Mouse (Mus musculus) WW6 (cell line): ENCODE measurements around the gene Susd1.

Source experiments
- DNase-seq: peaks from one replicate; pipeline ENCODE4 v3.0.0-alpha.2; 2013; ENCODE audit warnings: low read depth, low spot score

Gene Susd1

DNA sequence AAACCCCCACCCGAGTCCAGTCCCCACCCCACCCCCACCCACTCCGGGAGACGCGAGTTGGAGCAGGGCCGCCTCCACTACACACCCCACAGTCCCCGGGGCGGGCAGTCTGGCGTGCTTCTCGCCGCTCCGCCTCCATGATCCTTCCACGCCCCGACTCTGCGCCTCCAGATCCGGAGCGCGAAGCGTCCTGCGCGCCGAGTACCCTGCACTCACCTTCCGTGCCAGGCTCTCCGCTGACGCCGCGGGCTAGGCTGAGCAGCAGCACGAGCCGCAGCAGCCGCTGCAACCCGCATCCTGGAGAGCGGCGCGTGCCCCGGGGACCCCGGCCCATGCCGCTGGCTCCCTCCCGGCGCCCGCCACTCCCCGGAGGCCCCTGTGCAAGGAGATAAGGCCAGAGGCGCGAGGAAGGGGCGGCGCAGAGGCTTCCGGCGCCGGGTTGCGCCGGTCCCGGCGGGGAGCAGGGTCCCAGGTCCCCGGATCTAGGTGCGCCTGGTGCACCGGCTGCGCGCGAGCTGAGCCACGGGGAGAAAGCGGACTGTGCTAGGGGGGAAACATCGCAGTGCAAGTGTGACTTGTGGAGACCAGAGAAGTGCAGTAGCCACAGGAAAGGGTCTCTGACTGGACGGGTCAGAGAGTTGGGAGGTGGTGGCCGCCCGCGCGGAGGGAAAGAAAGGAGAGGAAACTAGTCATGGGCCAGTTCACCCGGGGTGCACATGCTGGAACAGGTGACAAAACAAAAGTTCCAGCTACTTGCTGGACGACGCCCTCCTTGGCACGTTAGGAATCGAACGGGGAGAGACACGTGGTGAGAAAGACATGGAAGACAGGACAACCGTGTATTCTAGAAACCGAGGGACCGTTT lies at the start of gene Susd1:
TSS of gene Susd1 (minus strand) at position 644 of the 865 bp plus-strand sequence.
- no peak for DNase-seq

GRCm38 (mm10) chr4:59471306-59471705 lies 32.9 kb upstream of the Susd1 start:
- DNase-seq = no peak

GRCm38 (mm10) chr4:59465449-59465848 lies 27.0 kb upstream of the Susd1 start:
- no peak for DNase-seq

- DNase-seq = no peak
Observed at GRCm38 (mm10) chr4:59464661-59465060, 26.2 kb upstream of the Susd1 start.

DNA sequence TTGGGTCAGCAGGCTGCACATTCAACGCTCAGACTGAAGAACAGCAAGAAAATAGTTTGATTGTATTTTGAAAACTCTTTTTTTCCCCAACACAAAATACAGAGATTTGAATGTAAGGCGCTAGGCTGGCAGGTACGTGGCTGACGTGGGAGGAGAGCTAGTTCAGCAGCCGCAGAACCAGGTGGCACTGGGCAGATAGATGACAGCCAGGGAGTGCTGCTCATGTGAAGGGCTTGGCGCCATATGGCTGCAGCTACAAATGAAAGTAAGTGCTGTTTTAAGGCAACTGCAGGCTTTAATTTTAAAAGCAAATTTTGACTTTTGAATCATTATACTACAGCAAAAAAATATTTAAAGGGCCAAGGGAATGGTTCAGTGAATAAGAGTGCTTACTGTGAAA lies 24.1 kb upstream of the Susd1 start:
- no peak for DNase-seq

- DNase-seq = no peak
Observed at GRCm38 (mm10) chr4:59461116-59461727, 22.8 kb upstream of the Susd1 start.

DNA sequence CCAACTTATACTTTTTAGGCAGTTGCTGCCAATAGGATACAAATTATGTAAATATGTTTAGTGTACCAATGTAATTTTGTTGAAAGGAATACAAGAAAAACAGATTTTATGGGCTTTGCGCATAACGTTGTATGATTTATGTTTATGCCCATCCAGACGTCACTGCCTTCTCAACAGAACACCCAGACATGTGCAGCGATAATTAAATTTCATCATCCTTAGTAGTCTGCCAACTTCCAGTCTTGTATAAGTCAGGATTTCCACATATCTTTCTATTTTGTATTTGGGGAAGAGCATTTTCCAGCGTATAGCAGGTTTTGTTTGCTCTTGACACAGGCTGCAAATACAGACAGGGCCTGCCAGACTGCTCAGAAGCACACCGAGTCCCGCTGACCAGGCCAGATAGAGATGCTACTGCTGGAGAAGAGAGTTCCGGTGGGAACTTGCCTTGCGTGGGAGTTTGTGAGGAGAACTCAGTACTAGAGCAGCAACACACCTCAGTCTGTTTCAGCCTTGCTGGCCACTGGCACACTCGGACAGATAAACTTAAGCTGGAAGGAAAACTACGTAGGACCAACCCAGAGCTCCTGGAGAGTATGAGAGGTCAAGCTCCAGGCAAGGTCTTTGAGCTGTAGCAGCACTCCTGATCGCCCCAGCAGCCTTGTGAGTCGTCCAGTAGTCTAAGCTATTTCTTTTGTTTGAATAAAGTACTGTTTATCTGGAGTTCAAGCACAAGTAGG lies 21.0 kb upstream of the Susd1 start:
- no peak for DNase-seq

DNA sequence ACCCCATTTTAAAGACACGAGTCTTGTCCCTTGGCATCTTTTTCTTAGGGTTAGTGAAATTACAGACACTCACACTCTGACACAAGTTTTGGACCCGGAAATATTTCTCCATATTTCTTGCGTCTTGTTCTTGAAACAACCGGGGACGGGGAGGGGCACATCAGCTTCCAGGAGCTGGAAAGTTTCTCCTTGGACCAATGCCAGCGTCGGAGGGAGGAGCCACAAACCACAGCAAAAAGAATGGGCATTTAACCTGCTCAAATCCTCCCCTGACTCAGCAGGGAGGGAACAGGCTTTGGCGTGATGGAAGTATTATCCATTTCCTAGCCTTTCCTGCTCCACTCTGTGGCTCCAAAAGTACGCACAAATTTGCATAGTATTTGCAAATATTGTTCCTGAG lies 19.5 kb upstream of the Susd1 start:
- no peak for DNase-seq

DNA sequence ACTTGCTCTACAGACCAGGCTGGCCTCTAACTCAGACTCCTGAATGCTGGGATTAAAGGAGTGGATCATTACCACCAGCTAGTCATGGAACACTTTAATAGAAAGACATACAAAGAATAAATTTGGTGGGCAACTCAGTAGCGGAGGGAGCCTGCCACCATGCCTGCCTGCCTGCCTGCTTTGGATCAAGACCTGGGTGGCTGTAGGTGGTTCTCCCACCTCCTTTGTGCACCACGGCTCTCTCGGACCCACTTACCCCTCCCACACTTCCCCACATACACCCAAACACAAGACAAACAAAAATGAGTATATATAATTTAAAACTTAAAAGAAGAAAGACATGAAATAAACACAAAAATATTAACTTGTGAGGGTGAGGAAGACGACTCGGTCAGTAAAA lies 18.7 kb upstream of the Susd1 start:
- no peak for DNase-seq

DNA sequence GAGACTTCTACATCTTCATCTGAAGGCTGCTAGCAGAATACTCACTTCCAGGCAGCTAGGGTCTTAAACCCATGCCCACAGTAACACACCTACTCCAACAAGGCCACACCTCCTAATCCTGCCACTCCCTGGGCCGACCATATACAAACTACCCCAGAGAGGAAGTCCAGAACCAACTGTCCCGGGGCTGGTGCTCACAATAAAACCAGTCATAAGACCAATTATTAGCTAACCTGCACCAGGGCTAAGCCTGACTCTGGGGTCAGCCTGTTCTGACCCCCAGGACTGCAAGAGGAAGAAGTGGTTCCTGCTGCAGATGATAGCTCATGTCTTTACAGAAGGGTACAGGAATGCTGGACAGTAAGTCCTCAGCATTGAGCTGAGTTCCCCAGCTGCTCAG lies 17.0 kb upstream of the Susd1 start:
- no peak for DNase-seq

DNA sequence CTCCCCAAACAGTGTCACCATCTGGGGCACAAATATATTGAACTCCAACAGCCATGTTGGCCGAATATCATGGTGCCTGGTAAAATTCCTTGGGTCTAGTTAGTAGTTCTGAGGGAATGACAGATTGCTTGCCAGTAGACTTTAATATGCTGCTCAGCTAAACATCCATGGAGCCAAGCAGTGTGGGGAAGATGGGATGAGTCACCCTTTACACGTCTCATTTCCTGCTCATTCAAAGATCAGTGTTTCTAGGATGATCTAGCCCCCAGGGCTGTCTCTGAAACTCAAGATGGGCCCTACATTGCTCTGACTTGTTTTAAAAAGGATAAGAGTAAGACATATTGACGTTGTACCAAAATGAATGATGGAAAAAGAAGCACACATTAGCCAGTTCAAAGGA lies 15.6 kb upstream of the Susd1 start:
- no peak for DNase-seq

DNA sequence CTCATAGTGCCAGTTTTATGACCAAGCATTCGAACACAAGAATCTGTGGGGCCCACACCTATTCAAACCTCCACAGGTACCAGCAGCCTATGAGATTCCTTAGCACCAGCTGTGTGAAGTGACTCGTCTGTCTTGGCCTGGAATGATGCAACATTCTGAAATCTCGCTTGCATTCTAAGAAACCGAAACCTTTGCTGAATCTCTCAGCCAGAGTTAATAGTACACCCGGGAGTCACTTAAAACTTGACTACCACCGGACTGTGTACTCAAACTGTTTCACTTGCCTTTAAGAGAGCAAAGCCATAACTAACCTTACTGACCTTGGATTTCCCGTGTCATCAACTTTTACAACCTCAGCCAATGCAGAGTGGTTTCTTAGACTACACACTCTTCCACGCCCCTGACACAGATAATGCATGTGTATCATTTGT lies 14.1 kb upstream of the Susd1 start:
- no peak for DNase-seq

- peak; percentile 18 for DNase-seq
Observed at GRCm38 (mm10) chr4:59450906-59451305, 12.5 kb upstream of the Susd1 start.

- DNase-seq = no peak
Observed at GRCm38 (mm10) chr4:59450234-59450854, 11.9 kb upstream of the Susd1 start.

- no peak for DNase-seq
Observed at GRCm38 (mm10) chr4:59447296-59447695, 8.9 kb upstream of the Susd1 start.

- no peak for DNase-seq
Observed at GRCm38 (mm10) chr4:59445516-59445915, 7.1 kb upstream of the Susd1 start.

GRCm38 (mm10) chr4:59444994-59445393 lies 6.6 kb upstream of the Susd1 start:
- DNase-seq = no peak

DNA sequence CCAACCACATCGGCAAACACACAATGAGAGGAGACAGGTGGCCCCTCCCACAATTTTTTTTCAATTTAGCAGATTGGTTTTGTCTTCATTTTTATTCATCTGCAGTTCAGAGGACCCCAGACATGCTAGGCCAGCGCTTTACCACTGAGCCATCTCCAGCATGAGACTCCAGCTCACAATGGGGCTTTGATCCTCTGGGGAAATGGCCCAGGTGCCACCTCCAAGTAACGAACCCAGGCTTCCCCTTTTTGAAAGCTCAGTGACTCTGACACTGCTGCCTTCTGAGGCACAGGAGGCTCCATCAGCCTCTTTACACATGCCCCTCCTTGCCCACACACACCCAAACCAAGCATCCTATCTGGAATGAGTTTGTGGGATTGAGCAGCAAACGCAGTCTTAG lies 5.7 kb upstream of the Susd1 start:
- DNase-seq = no peak

DNA sequence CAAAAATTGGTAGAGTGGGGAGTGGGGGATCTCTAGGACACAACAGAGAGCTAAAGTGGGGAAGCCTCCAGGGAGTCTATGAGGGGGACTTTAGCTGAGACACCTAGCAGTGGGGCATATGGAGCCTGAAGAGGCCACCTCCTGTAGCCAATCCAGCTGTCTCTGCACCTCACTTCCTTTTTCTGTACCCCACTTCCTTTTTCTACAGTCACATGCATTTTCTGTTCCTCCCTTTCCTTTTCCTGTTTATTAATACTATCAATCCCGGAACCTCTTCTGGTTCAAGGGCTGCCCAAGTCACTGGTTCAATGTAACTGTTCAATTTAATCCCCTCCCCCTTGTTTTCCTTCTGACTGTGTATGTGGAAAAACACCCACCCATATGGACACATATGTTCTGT lies 2.8 kb upstream of the Susd1 start:
- DNase-seq = no peak

GRCm38 (mm10) chr4:59439960-59440359 lies 1.5 kb upstream of the Susd1 start:
- no peak for DNase-seq

GRCm38 (mm10) chr4:59439041-59439440 lies 608 bp upstream of the Susd1 start:
- no peak for DNase-seq

- DNase-seq = no peak
Observed at GRCm38 (mm10) chr4:59435951-59436350, 2.5 kb downstream of the Susd1 start.
